Mouse (Mus musculus): ENCODE measurements at regions not wholly inside any gene's neighbourhood (a gene's known extent, or its start where the extent isn't known, plus 50 kb on each side); places are given as distances from the start of the nearest gene placed in this dataset.

DNA sequence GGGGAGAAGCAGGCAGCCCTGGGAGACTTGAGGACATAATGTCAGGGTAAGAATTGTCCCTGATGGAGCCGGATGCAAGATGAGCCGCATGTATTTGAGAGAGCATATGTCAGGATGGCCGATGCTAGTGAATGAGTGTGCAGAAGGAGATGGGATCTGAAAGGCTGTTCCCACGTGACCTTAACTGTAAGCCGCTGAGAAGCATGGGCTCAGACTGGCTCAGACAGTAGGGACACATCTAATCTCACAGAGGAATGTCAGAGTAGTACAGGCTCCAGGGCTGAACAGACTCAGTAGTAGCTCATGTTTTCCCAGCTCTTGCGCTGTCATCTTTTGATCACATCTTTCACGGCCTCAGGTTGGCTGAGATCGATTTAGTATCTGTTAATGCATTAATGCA lies 145.4 kb downstream of the Rsl24d1 start:
- no peak for TF ChIP-seq CTCF (conservative IDR thresholded peaks at IDR 0.05)
- Histone ChIP-seq H3K4me3 (no peak overlapping the region), H3K27ac (peak overlapping the region; percentile 32; the same call in 1 of the 2 replicates)
- DNase-seq (ENCODE audit: low spot score in 2 of 2): no peak

DNA sequence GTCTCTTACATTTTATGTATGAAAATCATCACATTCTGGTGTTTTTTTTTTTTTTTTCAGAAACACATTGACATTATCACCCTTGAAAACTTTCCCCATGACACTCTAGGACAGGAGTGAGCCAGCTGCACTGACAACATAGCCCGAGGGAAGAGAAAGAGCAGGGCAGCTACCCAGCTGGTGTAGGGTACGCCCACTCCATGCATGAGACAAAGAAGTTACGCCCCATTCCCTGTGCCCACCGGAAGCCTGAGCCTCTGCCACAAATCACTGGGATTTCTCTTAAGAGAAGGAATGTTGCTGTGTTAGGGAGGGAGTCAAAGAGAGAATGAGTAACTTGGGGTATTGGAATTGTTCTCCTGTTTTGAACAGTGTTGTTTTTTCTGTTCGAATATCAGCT lies 149.5 kb downstream of the Rsl24d1 start:
- TF ChIP-seq CTCF (conservative IDR thresholded peaks at IDR 0.05): no peak
- no peak for DNase-seq (ENCODE audit: low spot score in 2 of 2)
- H3K27ac ChIP-seq: no peak overlapping the region
- no peak overlapping the region for H3K4me3 ChIP-seq

GRCm38 (mm10) chr9:73270249-73270648 lies 157.0 kb downstream of the Rsl24d1 start:
- no peak for TF ChIP-seq CTCF (conservative IDR thresholded peaks at IDR 0.05)
- Histone ChIP-seq H3K4me3 (no peak overlapping the region), H3K27ac (0 out of 2 replicates have a peak overlapping the region, but pooled peaks have one; percentile 10)
- no peak for DNase-seq (ENCODE audit: low spot score in 2 of 2)

DNA sequence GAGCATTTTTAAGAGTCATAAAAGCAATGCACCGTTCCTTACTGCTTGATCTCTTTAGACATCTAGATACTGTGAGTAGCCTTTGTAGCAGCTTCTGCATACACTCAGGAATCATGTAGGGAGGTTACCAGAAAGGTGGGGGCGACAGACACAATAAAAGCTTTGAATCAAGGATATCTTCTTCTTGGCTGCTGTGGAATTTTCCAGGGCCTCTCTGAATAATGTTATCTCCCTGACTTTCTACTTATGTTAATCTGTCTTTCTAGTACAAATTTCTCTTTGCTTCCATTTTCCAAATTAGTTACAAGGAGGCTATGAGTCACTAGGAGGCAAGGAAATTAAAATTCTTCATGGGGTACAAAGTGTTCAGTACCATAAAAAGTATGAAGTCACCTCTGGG lies 159.4 kb downstream of the Rsl24d1 start:
- no peak overlapping the region for H3K4me3 ChIP-seq
- peak overlapping the region; percentile 88 for H3K27ac ChIP-seq
- TF ChIP-seq CTCF (conservative IDR thresholded peaks at IDR 0.05): no peak
- DNase-seq (ENCODE audit: low spot score in 2 of 2): no peak

DNA sequence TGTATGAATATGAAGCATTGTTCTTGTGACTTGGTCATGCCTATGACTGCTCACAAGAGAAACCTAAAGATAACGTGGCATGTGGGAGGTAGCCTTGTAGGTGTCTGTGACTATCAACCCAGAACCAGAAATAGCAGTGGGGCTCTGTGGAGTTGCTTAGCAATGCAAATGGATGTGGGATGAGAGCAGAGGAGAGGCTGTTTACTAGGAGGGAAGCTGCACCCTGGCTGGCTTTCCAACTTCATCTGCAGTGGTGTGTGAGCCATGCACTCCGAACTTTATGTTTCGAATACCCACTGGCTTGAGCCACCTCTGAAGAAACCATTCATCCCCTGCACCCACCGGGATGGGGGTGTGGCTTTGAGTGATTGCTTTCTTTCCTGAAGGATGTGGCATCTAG lies 160.5 kb downstream of the Rsl24d1 start:
- Histone ChIP-seq H3K4me3 (no peak overlapping the region), H3K27ac (peak overlapping the region; percentile 88)
- peak in 1 of 2 experiments; percentile 63 for DNase-seq (ENCODE audit: low spot score in 2 of 2)
- no peak for TF ChIP-seq CTCF (conservative IDR thresholded peaks at IDR 0.05)

DNA sequence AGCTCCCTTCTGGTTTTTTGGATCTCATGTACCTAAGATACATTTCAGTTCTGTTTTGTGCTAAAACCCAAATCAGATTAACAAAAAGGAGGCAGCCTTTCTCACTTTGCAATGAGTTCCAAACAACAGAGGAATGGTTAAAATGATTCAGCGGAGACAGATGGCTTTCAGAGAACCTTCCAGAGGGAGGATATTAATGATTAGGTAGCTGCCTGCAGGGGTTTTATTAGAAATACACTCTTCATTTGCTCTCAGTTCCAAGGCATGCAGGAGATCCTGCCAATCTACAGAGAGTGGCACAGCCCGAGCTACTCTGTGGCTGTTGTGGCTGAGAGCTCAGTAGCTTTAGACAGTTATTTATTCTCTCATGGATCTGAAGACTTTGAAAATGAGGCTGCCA lies 162.4 kb downstream of the Rsl24d1 start:
- Histone ChIP-seq H3K4me3 (no peak overlapping the region), H3K27ac (peak overlapping the region; percentile 88)
- TF ChIP-seq CTCF (conservative IDR thresholded peaks at IDR 0.05): no peak
- peak; percentile 43 to 68 for DNase-seq (ENCODE audit: low spot score in 2 of 2)

DNA sequence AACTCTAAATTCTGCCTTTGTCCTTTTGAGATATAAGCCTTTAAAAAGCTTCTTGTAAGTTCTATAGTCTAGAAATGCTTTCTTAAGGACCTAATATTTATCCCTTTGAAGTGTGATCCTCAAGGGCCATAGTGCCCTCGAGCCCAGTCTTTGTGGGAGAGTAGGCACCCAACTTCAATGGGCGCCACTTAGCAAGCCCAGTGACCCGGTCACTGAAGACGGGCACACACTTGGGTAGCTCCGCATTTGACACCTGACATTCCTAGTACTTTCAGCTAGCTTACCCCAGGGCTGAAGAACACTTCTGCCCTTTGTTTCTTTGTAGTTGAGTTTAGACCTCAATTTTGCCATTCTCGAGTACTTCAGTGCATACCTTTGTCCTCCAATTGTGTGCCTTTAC lies 182.1 kb downstream of the Rsl24d1 start:
- DNase-seq (ENCODE audit: low spot score in 2 of 2): no peak
- H3K4me3 ChIP-seq: no peak overlapping the region
- TF ChIP-seq CTCF (conservative IDR thresholded peaks at IDR 0.05): no peak
- no peak overlapping the region for H3K27ac ChIP-seq

GRCm38 (mm10) chr9:73302156-73302918 lies 189.1 kb downstream of the Rsl24d1 start:
- H3K4me3 ChIP-seq: no peak overlapping the region
- peak; percentile 55 for TF ChIP-seq CTCF (conservative IDR thresholded peaks at IDR 0.05)
- DNase-seq (ENCODE audit: low spot score in 2 of 2): no peak

DNA sequence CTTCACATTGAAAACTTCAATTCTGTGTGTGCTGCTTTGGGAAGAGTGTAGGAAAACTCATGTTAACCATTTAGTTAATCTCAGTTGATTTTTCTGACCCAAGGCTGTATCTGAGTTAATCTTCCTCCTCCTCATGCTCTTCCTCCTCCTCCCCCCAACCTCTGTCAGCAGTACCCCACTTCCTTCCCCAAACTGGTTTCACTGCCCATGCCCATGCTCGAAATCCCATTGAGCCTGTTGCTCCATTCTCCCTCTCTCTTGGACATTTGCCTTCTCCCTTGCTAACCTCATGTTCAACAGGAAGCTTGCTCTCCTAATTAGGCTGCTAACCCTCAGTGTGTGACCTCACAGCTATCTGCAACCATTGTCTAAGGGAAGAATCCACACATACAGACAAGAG lies 203.8 kb downstream of the Rsl24d1 start:
- no peak for TF ChIP-seq CTCF (conservative IDR thresholded peaks at IDR 0.05)
- DNase-seq (ENCODE audit: low spot score in 2 of 2): no peak
- Histone ChIP-seq H3K27ac (no peak overlapping the region), H3K4me3 (no peak overlapping the region)

More at GRCm38 (mm10) chr9:73302156-73302918, 189.1 kb downstream of the Rsl24d1 start:
- H3K27ac ChIP-seq: no peak overlapping the region

DNA sequence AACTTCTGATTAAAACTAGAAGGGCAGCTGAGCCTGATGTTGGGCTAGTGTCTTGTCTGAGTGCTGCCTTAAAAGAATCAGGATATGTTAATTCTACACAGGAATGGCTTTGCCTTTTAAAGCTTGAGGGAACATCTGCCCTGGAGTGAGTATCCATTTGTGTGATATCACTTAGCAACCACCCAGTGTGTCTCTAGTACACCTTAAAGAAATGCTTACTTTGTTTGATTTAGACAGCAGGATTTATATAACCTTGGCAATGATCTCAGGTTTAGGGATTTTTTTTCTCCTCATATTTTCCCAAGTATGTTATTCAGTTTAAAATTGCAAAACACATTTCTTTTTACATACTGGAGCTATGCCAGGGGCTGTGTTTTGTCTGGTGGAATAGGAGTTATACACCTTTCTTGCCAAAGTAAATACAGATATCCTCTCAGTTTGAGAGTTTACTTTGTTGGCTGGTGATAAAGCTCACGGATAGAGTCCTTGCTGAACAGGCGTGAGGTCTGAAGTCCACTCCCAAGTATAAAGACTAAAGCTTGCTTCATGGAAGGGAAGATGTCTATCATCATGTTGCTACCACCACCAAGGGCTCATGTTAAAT lies 206.6 kb downstream of the Rsl24d1 start:
- no peak overlapping the region for H3K27ac ChIP-seq
- H3K4me3 ChIP-seq: no peak overlapping the region
- no peak for DNase-seq (ENCODE audit: low spot score in 2 of 2)
- TF ChIP-seq CTCF (conservative IDR thresholded peaks at IDR 0.05): no peak

DNA sequence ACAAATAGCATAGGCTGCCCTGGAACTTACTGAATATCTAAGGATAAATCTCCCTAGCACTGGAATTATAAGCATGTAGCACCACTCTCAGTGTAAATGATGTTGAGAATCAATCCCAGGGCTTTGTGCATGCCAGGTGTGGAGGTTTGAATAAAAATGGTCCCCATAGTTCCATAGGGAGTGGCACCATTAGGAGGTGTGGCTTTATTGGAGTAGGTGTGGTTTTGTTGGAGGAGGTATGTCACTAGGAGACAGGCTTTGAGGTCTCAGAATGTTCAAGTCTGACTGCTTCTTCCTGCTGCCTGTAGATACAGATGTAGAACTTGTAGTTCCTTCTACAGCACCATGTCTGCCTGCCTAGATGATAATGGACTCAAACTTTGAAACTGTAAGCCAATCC lies 217.8 kb downstream of the Rsl24d1 start:
- Histone ChIP-seq H3K4me3 (no peak overlapping the region), H3K27ac (no peak overlapping the region)
- no peak for TF ChIP-seq CTCF (conservative IDR thresholded peaks at IDR 0.05)
- no peak for DNase-seq (ENCODE audit: low spot score in 2 of 2)

DNA sequence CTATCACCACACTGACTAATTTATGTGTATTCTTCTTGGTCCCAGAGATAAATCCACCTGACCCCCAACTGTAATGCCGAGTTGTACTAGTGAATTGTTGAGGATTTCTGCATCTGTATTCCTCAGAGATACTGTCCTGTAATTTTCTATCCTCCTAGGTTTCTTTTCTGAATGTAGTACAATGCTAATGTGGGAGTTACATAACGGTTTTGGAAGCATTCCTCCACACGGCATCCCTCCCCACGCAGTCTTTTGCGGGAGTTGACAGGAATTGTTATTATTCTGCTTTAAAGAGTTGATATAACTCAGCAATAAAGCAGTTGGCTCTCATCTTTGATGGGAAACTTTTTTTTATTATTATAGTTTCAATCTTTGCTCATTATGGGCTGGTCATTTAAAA lies 222.8 kb downstream of the Rsl24d1 start:
- H3K27ac ChIP-seq: no peak overlapping the region; the same call in 1 of the 2 replicates
- no peak overlapping the region for H3K4me3 ChIP-seq
- DNase-seq (ENCODE audit: low spot score in 2 of 2): peak; percentile 11 to 32
- TF ChIP-seq CTCF (conservative IDR thresholded peaks at IDR 0.05): no peak

GRCm38 (mm10) chr9:73337045-73337740 lies 224.0 kb downstream of the Rsl24d1 start:
- 0 out of 2 replicates have a peak overlapping the region, but pooled peaks have one; percentile 14 for H3K27ac ChIP-seq
- TF ChIP-seq CTCF (conservative IDR thresholded peaks at IDR 0.05): no peak
- no peak overlapping the region for H3K4me3 ChIP-seq
- peak in 1 of 2 experiments; percentile 8 for DNase-seq (ENCODE audit: low spot score in 2 of 2)
